Mouse (Mus musculus): ENCODE data around the gene Vsx2.
A peak's percentile ranks its signal among the peaks of the same experiment; 100 is the strongest.

- TF ChIP-seq CTCF (IDR thresholded peaks at IDR 0.05; ENCODE audit: borderline replicate concordance, insufficient read depth, low read length) (peak; percentile 47; the same call in 1 of the 2 replicates), POLR2A (IDR thresholded peaks at IDR 0.05; ENCODE audit: low read depth, low read length) (no peak)
Measured at GRCm38 (mm10) chr12:84605860-84606259, 36.3 kb downstream of the Vsx2 start.

All from embryonic fibroblast, embryonic 13.5 days (primary cell).